Mouse (Mus musculus) CH12.LX (cell line): ENCODE results near the gene Ucp2. TPM values are rescaled to one million over a fixed set of nuclear protein-coding genes. Genes with fewer than 3 reads are reported as not detected.

Experiments
- DNase-seq: peaks from one replicate; pipeline ENCODE4 v3.0.0-alpha.2; 2013; ENCODE audit errors: extremely low read depth
- H3K27ac ChIP-seq: 2 replicates; pipeline ENCODE4 v1.5.1; 2012; ENCODE audit warnings: low read depth, mild to moderate bottlenecking, control low read depth, moderate library complexity; ENCODE audit not compliant: insufficient read depth
- H3K27me3 ChIP-seq: replicated peaks from 2 replicates; pipeline ENCODE3; 2012; ENCODE audit warnings: inconsistent platforms
- H3K36me3 ChIP-seq, 2 experiments: replicated peaks in 1 of 2; 2 replicates each; pipeline versions ENCODE3 to v1.6.1; 2012; ENCODE audit warnings: inconsistent platforms in 1 of 2, low read length in 1 of 2, mild to moderate bottlenecking in 1 of 2, mixed read lengths in 1 of 2, moderate library complexity in 1 of 2; ENCODE audit not compliant: control insufficient read depth in 1 of 2, insufficient read depth in 1 of 2
- H3K4me1 ChIP-seq, 2 experiments: 2 replicates each; pipeline ENCODE4 v1.6.1; 2012; ENCODE audit warnings: inconsistent platforms in 1 of 2, moderate library complexity in 1 of 2; ENCODE audit not compliant: insufficient read depth in 2 of 2, control insufficient read depth in 1 of 2
- H3K4me2 ChIP-seq: 2 replicates; pipeline ENCODE4 v1.6.1; 2012; ENCODE audit warnings: low read depth, mild to moderate bottlenecking, control low read depth; ENCODE audit not compliant: poor library complexity, insufficient read depth, severe bottlenecking
- H3K4me3 ChIP-seq, 3 experiments: fragments of 150-350 bp in 1 of 3; sonication (generic) in 1 of 3; replicated peaks in 1 of 3; 2 replicates each; pipeline versions ENCODE3 to v1.5.1; 2011 to 2012; ENCODE audit warnings: low read depth in 2 of 3, low read length in 2 of 3, mild to moderate bottlenecking in 2 of 3, moderate library complexity in 2 of 3, control low read depth in 1 of 3, improper control_type of control experiment in 1 of 3, inconsistent platforms in 1 of 3, mixed read lengths in 1 of 3; ENCODE audit not compliant: poor library complexity in 1 of 3
- H3K79me2 ChIP-seq: replicated peaks from 2 replicates; pipeline ENCODE4 v1.6.1; 2012; ENCODE audit warnings: mild to moderate bottlenecking, moderate library complexity; ENCODE audit not compliant: control insufficient read depth, poor library complexity, insufficient read depth, severe bottlenecking; ENCODE audit errors: extremely low read depth
- H3K9ac ChIP-seq: 2 replicates; pipeline ENCODE4 v1.6.1; 2012; ENCODE audit warnings: low read depth, mild to moderate bottlenecking, control low read depth, moderate library complexity; ENCODE audit not compliant: insufficient read depth
- H3K9me3 ChIP-seq: replicated peaks from 2 replicates; pipeline ENCODE3; 2012; ENCODE audit warnings: low read length, inconsistent platforms, mixed read lengths
- BHLHE40 ChIP-seq: IDR thresholded peaks from 2 replicates; pipeline ENCODE4 v1.6.1; 2011; ENCODE audit warnings: mild to moderate bottlenecking, low read depth, low read length, improper control_type of control experiment
- CHD1 ChIP-seq: IDR thresholded peaks from 2 replicates; pipeline ENCODE4 v1.6.1; 2012; ENCODE audit warnings: low read depth, low read length, improper control_type of control experiment, inconsistent platforms
- CTCF ChIP-seq, 2 experiments: IDR thresholded peaks in 1 of 2; conservative IDR thresholded peaks in 1 of 2; 2 replicates each; pipeline ENCODE4 v1.5.1; 2011 to 2012; ENCODE audit warnings: low read depth in 2 of 2, low read length in 2 of 2, improper control_type of control experiment in 1 of 2, inconsistent platforms in 1 of 2, mild to moderate bottlenecking in 1 of 2, moderate library complexity in 1 of 2
- E2F4 ChIP-seq: IDR thresholded peaks from 2 replicates; pipeline ENCODE4 v1.6.1; 2011; ENCODE audit warnings: low read depth, low read length, improper control_type of control experiment; ENCODE audit not compliant: insufficient replicate concordance
- EP300 ChIP-seq: IDR thresholded peaks from 2 replicates; pipeline ENCODE4 v1.6.1; 2011; ENCODE audit warnings: low read length, improper control_type of control experiment
- ETS1 ChIP-seq: conservative IDR thresholded peaks from 2 replicates; pipeline ENCODE4 v1.6.1; 2012; ENCODE audit warnings: low read depth, mild to moderate bottlenecking, inconsistent platforms, low read length, improper control_type of control experiment, moderate library complexity
- GABPA ChIP-seq: IDR thresholded peaks from 2 replicates; pipeline ENCODE4 v1.6.1; 2012; ENCODE audit warnings: low read depth, low read length, improper control_type of control experiment, inconsistent platforms; ENCODE audit not compliant: insufficient replicate concordance
- HCFC1 ChIP-seq: IDR thresholded peaks from 2 replicates; pipeline ENCODE4 v1.6.1; 2012; ENCODE audit warnings: low read depth, mild to moderate bottlenecking, inconsistent platforms, low read length, improper control_type of control experiment
- JUN ChIP-seq: IDR thresholded peaks from 2 replicates; pipeline ENCODE4 v1.6.1; 2011; ENCODE audit warnings: low read depth, mild to moderate bottlenecking, low read length, improper control_type of control experiment, moderate library complexity; ENCODE audit not compliant: insufficient read depth
- JUND ChIP-seq: conservative IDR thresholded peaks from 2 replicates; pipeline ENCODE4 v1.6.1; 2011; ENCODE audit warnings: low read depth, low read length, improper control_type of control experiment
- KAT2A ChIP-seq: IDR thresholded peaks from 2 replicates; pipeline ENCODE4 v1.6.1; 2012; ENCODE audit warnings: low read length, improper control_type of control experiment, inconsistent platforms; ENCODE audit not compliant: insufficient replicate concordance
- MAFK ChIP-seq: IDR thresholded peaks from 2 replicates; pipeline ENCODE4 v1.6.1; 2011; ENCODE audit warnings: low read length, improper control_type of control experiment; ENCODE audit not compliant: insufficient replicate concordance
- MAX ChIP-seq: IDR thresholded peaks from 2 replicates; pipeline ENCODE4 v1.6.1; 2011; ENCODE audit warnings: low read length, improper control_type of control experiment
- MAZ ChIP-seq: IDR thresholded peaks from 2 replicates; pipeline ENCODE4 v1.6.1; 2012; ENCODE audit warnings: low read depth, mild to moderate bottlenecking, inconsistent platforms, low read length, improper control_type of control experiment, moderate library complexity
- MEF2A ChIP-seq: IDR thresholded peaks from 2 replicates; pipeline ENCODE4 v1.6.1; 2014; ENCODE audit warnings: low read depth, mild to moderate bottlenecking, inconsistent platforms, low read length, improper control_type of control experiment, borderline replicate concordance
- MXI1 ChIP-seq: IDR thresholded peaks from 2 replicates; pipeline ENCODE4 v1.6.1; 2011; ENCODE audit warnings: mild to moderate bottlenecking, low read depth, low read length, improper control_type of control experiment
- MYC ChIP-seq: IDR thresholded peaks from 2 replicates; pipeline ENCODE4 v1.6.1; 2011; ENCODE audit warnings: low read depth, mild to moderate bottlenecking, improper control_type of control experiment, low read length
- PAX5 ChIP-seq: IDR thresholded peaks from 2 replicates; pipeline ENCODE4 v1.6.1; 2012; ENCODE audit warnings: low read length, inconsistent platforms, mixed read lengths
- POLR2AphosphoS2 ChIP-seq: IDR thresholded peaks from 2 replicates; pipeline ENCODE4 v1.6.1; 2011; ENCODE audit warnings: low read depth, low read length, improper control_type of control experiment
- RAD21 ChIP-seq: IDR thresholded peaks from 2 replicates; pipeline ENCODE4 v1.6.1; 2011; ENCODE audit warnings: low read depth, mild to moderate bottlenecking, low read length, improper control_type of control experiment, moderate library complexity
- RCOR1 ChIP-seq: conservative IDR thresholded peaks from 2 replicates; pipeline ENCODE4 v1.6.1; 2012; ENCODE audit warnings: low read depth, mild to moderate bottlenecking, inconsistent platforms, low read length, improper control_type of control experiment
- SIN3A ChIP-seq: IDR thresholded peaks from 2 replicates; pipeline ENCODE4 v1.6.1; 2012; ENCODE audit warnings: low read length, improper control_type of control experiment, inconsistent platforms
- SMC3 ChIP-seq: IDR thresholded peaks from 2 replicates; pipeline ENCODE4 v1.6.1; 2011; ENCODE audit warnings: low read depth, low read length, improper control_type of control experiment
- TBP ChIP-seq: conservative IDR thresholded peaks from 2 replicates; pipeline ENCODE4 v1.6.1; 2011; ENCODE audit warnings: low read depth, low read length, improper control_type of control experiment
- TCF12 ChIP-seq: IDR thresholded peaks from 2 replicates; pipeline ENCODE4 v1.6.1; 2014; ENCODE audit warnings: low read depth, mild to moderate bottlenecking, inconsistent platforms, low read length, improper control_type of control experiment
- UBTF ChIP-seq: IDR thresholded peaks from 2 replicates; pipeline ENCODE4 v1.6.1; 2012; ENCODE audit warnings: low read depth, mild to moderate bottlenecking, inconsistent platforms, low read length, improper control_type of control experiment, moderate library complexity
- USF1 ChIP-seq: IDR thresholded peaks from 2 replicates; pipeline ENCODE4 v1.6.1; 2014; ENCODE audit warnings: low read depth, mild to moderate bottlenecking, inconsistent platforms, low read length, improper control_type of control experiment
- ZC3H11A ChIP-seq: IDR thresholded peaks from 2 replicates; pipeline ENCODE4 v1.6.1; 2012; ENCODE audit warnings: low read depth, mild to moderate bottlenecking, inconsistent platforms, low read length, improper control_type of control experiment
- ZMIZ1 ChIP-seq: IDR thresholded peaks from 2 replicates; pipeline ENCODE4 v1.6.1; 2012; ENCODE audit warnings: low read depth, mild to moderate bottlenecking, inconsistent platforms, low read length, improper control_type of control experiment
- ZNF384 ChIP-seq: IDR thresholded peaks from 2 replicates; pipeline ENCODE4 v1.6.1; 2012; ENCODE audit warnings: low read depth, low read length, improper control_type of control experiment, inconsistent platforms
- dilution Hi-C: fragments of 300-500 bp; cut with MboI; formaldehyde crosslinking; loops from 2 replicates; pipeline ENCODE4 v1.14.3; 2020; ENCODE audit warnings: low sequenced_read_pairs; ENCODE audit not compliant: extremely low pct_unique_long_range_greater_than_20kb, extremely low pct_ligation_motif_present
- in situ Hi-C: fragments of 300-500 bp; cut with MboI; formaldehyde crosslinking; loops from 3 replicates; pipeline ENCODE4 v1.14.3; 2019; ENCODE audit warnings: low sequenced_read_pairs, low pct_ligation_motif_present, low pct_unique_long_range_greater_than_20kb, mixed read lengths
- polyA plus RNA-seq: library from polyadenylated mRNA; unstranded; fragments of >175 nt; gene quantifications from 2 replicates; pipeline ENCODE4 v1.2.1, GENCODE M21; 2012; ENCODE audit warnings: low read depth; ENCODE audit not compliant: insufficient read length
- total RNA-seq, 2 experiments: library from RNA; depleted of rRNA; stranded (reverse); fragments of 300-350 nt in 1 of 2; fragments of >200 nt in 1 of 2; gene quantifications; 2 replicates each; pipeline ENCODE4 v1.2.3; 2012 to 2014

Ucp2 gene
- total and polyA plus RNA-seq, 3 experiments, result 131 to 635 (median 131) TPM

GRCm38 (mm10) chr7:100535831-100536230, 42.7 kb downstream of the Ucp2 start:
- no peaks in the 10 kb centered on the region for H3K9me3 ChIP-seq
- dilution Hi-C loops, result no loop called here

DNA sequence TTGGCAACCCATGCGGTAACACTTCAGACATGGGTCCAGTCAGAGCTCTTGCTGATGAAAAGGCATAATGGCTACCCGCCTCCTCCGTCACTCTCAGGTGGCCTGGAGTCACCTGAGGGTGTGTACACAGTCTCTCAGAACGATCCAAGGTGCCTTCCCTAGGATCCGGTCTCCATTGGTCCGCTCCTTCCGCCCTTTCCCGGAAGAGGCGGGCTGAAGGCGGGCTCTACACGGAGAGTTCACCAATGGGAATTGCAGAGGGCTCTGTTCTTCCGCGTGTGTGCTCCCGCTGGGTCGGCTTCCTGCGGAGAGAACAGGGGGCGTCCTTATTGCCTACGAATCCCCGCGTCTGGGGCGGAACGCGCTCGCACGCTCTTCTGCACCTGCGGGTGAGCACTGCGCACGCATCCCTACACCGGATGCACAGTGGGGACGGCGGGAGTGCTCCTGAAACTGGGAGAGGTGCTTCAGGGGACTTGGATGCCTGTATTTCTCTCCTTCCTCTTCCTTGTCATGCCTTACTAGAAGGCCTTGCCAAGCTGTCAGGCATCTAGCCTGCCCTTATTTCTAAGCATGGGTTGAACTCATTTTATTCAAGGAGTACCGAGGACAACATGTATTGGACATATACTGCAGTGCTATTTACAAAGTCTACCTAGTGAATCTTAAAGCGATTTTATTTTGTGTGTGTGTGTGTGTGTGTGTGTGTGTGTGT, 43.8 kb downstream of the Ucp2 start, which contains the start of gene Coa4:
Coa4 (plus strand) TSS at position 268 of the 715 bp plus-strand sequence.
- Histone ChIP-seq H3K9me3 (no peaks in the 10 kb centered on the region), H3K79me2 (0 out of 2 replicates have a peak, but pooled peaks cover 5% of the 10 kb centered on the region), H3K36me3 (peaks cover 15 to 37% of the 10 kb centered on the region in 2 experiments), H3K27ac (peak within 1 kb of the TSS; percentile 62), H3K27me3 (no peaks in the 10 kb centered on the region), H3K4me3 (peak within 1 kb of the TSS; percentile 75 to 89 (median 86)), H3K4me2 (peak within 1 kb of the TSS; percentile 96), H3K9ac (peak within 1 kb of the TSS; percentile 85), H3K4me1 (peaks cover 0 to 13% of the 10 kb centered on the region in 2 experiments; a peak in 2 of 4 replicates)
- dilution Hi-C loops, result no loop called here
- in situ Hi-C loops, result loop anchor here (5.0 kb wide), 2 partner anchors 45 to 115 kb away; no protein-coding TSS in a partner anchor
- DNase-seq, result peak; percentile 98
- TF ChIP-seq SIN3A (peak; percentile 54; the same call in 1 of the 2 replicates), MYC (no peak; the same call in 1 of the 2 replicates), MAZ (no peak), UBTF (no peak), HCFC1 (peak; percentile 86), ZC3H11A (no peak), GABPA (no peak), RCOR1 (peak; percentile 68; the same call in 1 of the 2 replicates), MAFK (no peak), ZMIZ1 (peak; percentile 87), MXI1 (peak; percentile 29), ETS1 (peak; percentile 10; the same call in 1 of the 2 replicates), E2F4 (0 out of 2 replicates have a peak, but pooled peaks have one; percentile 16), JUND (no peak), CTCF (conservative IDR thresholded peaks at IDR 0.05 in 1 of 2, IDR thresholded peaks at IDR 0.05 in 1 of 2; ENCODE audit: low read depth in 2 of 2, low read length in 2 of 2) (no peak), RAD21 (no peak), USF1 (no peak), MAX (no peak; the same call in 1 of the 2 replicates), TBP (no peak; the same call in 1 of the 2 replicates), ZNF384 (no peak), PAX5 (no peak), SMC3 (no peak), KAT2A (peak; percentile 79; the same call in 1 of the 2 replicates), TCF12 (peak; percentile 49; the same call in 1 of the 2 replicates), JUN (no peak), EP300 (no peak), POLR2AphosphoS2 (no peak), CHD1 (no peak)

More at GRCm38 (mm10) chr7:100535831-100536230, 42.7 kb downstream of the Ucp2 start:
- Histone ChIP-seq H3K27ac (no peak overlapping the region), H3K79me2 (0 out of 2 replicates have a peak, but pooled peaks cover 5% of the 10 kb centered on the region), H3K9ac (peak overlapping the region; percentile 59; the same call in 1 of the 2 replicates), H3K4me1 (peaks cover 0 to 13% of the 10 kb centered on the region in 2 experiments; a peak in 2 of 4 replicates), H3K4me2 (peak overlapping the region; percentile 95), H3K4me3 (peak overlapping the region in 2 of 3 experiments; percentile 75 to 89), H3K36me3 (peaks cover 15 to 33% of the 10 kb centered on the region in 2 experiments), H3K27me3 (no peaks in the 10 kb centered on the region)
- DNase-seq, result peak; percentile 12
- no peak for TF ChIP-seq BHLHE40
- no peak for TF ChIP-seq MEF2A
- no peak for TF ChIP-seq PAX5
- no peak for TF ChIP-seq MAFK
- in situ Hi-C loops, result loop anchor here (5.0 kb wide), 2 partner anchors 46 to 116 kb away; no protein-coding TSS in a partner anchor
